Mouse (Mus musculus): ENCODE results near the gene Prss36. TPM values are rescaled to one million over a fixed set of nuclear protein-coding genes. Genes with fewer than 3 reads are reported as not detected.

Prss36 gene
- polyA plus RNA-seq, 1 experiment = 15.8 TPM

- peaks cover 14% of the 10 kb centered on the region for H3K36me3 ChIP-seq (ENCODE audit: control insufficient read depth, insufficient read depth, low read length)
- no peak for TF ChIP-seq CTCF (IDR thresholded peaks at IDR 0.05; ENCODE audit: borderline replicate concordance, control insufficient read depth, extremely low read depth, insufficient read depth, low read length, poor library complexity)
- TF ChIP-seq POLR2A (IDR thresholded peaks at IDR 0.05; ENCODE audit: control insufficient read depth, extremely low read depth, insufficient read depth, low read length, poor library complexity) = no peak
- no peak within 1 kb of the TSS for H3K27ac ChIP-seq (ENCODE audit: control insufficient read depth, insufficient read depth, low read length)
- no peaks in the 10 kb centered on the region for H3K27me3 ChIP-seq (ENCODE audit: control insufficient read depth, insufficient read depth, low read length)
- H3K4me1 ChIP-seq (replicated peaks; ENCODE audit: control insufficient read depth, insufficient read depth, low read length) = peaks cover 7% of the 10 kb centered on the region; the same call in 1 of the 2 replicates
- DNase-seq = no peak
- no peak within 1 kb of the TSS for H3K4me3 ChIP-seq (ENCODE audit: control insufficient read depth, insufficient read depth, low read length)
- WGBS = 83% methylated on average over 6 of the region's 6 CpGs
Observed at GRCm38 (mm10) chr7:127929923-127930322, 16.6 kb downstream of the Prss36 start, which contains the start of gene Prss8. Prss8 (minus strand) TSS chr7:127930104.

- Histone ChIP-seq H3K27me3 (ENCODE audit: control insufficient read depth, insufficient read depth, low read length) (no peaks in the 10 kb centered on the region), H3K4me1 (replicated peaks; ENCODE audit: control insufficient read depth, insufficient read depth, low read length) (peaks cover 4% of the 10 kb centered on the region; the same call in 1 of the 2 replicates), H3K27ac (ENCODE audit: control insufficient read depth, insufficient read depth, low read length) (no peak overlapping the region), H3K4me3 (ENCODE audit: control insufficient read depth, insufficient read depth, low read length) (no peak overlapping the region), H3K36me3 (ENCODE audit: control insufficient read depth, insufficient read depth, low read length) (peaks cover 18% of the 10 kb centered on the region)
- no peak for TF ChIP-seq POLR2A (IDR thresholded peaks at IDR 0.05; ENCODE audit: control insufficient read depth, extremely low read depth, insufficient read depth, low read length, poor library complexity)
- no peak for DNase-seq
- 89% methylated on average over 5 of the region's 5 CpGs for WGBS
Observed at GRCm38 (mm10) chr7:127928596-127928995, 17.9 kb downstream of the Prss36 start.

- peaks cover 4% of the 10 kb centered on the region; the same call in 1 of the 2 replicates for H3K4me1 ChIP-seq (replicated peaks; ENCODE audit: control insufficient read depth, insufficient read depth, low read length)
- DNase-seq = no peak
- TF ChIP-seq CTCF (IDR thresholded peaks at IDR 0.05; ENCODE audit: borderline replicate concordance, control insufficient read depth, extremely low read depth, insufficient read depth, low read length, poor library complexity) = no peak
- no peak for TF ChIP-seq POLR2A (IDR thresholded peaks at IDR 0.05; ENCODE audit: control insufficient read depth, extremely low read depth, insufficient read depth, low read length, poor library complexity)
- no peak overlapping the region for H3K4me3 ChIP-seq (ENCODE audit: control insufficient read depth, insufficient read depth, low read length)
- H3K36me3 ChIP-seq (ENCODE audit: control insufficient read depth, insufficient read depth, low read length) = peaks cover 18% of the 10 kb centered on the region
- H3K27ac ChIP-seq (ENCODE audit: control insufficient read depth, insufficient read depth, low read length) = no peak overlapping the region
- WGBS = 95% methylated on average over 11 of the region's 11 CpGs
- H3K27me3 ChIP-seq (ENCODE audit: control insufficient read depth, insufficient read depth, low read length) = no peaks in the 10 kb centered on the region
Observed at GRCm38 (mm10) chr7:127927726-127928125, 18.8 kb downstream of the Prss36 start.

GRCm38 (mm10) chr7:127926846-127927245 is 19.7 kb downstream of the Prss36 start:
- TF ChIP-seq CTCF (IDR thresholded peaks at IDR 0.05; ENCODE audit: borderline replicate concordance, control insufficient read depth, extremely low read depth, insufficient read depth, low read length, poor library complexity) = no peak
- no peak overlapping the region for H3K4me3 ChIP-seq (ENCODE audit: control insufficient read depth, insufficient read depth, low read length)
- peaks cover 18% of the 10 kb centered on the region for H3K36me3 ChIP-seq (ENCODE audit: control insufficient read depth, insufficient read depth, low read length)
- H3K27me3 ChIP-seq (ENCODE audit: control insufficient read depth, insufficient read depth, low read length) = no peaks in the 10 kb centered on the region
- WGBS = 97% methylated on average over 11 of the region's 11 CpGs
- no peak for DNase-seq
- no peak overlapping the region for H3K27ac ChIP-seq (ENCODE audit: control insufficient read depth, insufficient read depth, low read length)
- H3K4me1 ChIP-seq (replicated peaks; ENCODE audit: control insufficient read depth, insufficient read depth, low read length) = peaks cover 7% of the 10 kb centered on the region; the same call in 1 of the 2 replicates

- 97% methylated on average over 8 of the region's 8 CpGs for WGBS
- H3K27me3 ChIP-seq (ENCODE audit: control insufficient read depth, insufficient read depth, low read length) = no peaks in the 10 kb centered on the region
- H3K4me1 ChIP-seq (replicated peaks; ENCODE audit: control insufficient read depth, insufficient read depth, low read length) = 0 out of 2 replicates have a peak, but pooled peaks cover 3% of the 10 kb centered on the region
- H3K36me3 ChIP-seq (ENCODE audit: control insufficient read depth, insufficient read depth, low read length) = peaks cover 18% of the 10 kb centered on the region
- no peak overlapping the region for H3K4me3 ChIP-seq (ENCODE audit: control insufficient read depth, insufficient read depth, low read length)
- TF ChIP-seq CTCF (IDR thresholded peaks at IDR 0.05; ENCODE audit: borderline replicate concordance, control insufficient read depth, extremely low read depth, insufficient read depth, low read length, poor library complexity) (no peak), POLR2A (IDR thresholded peaks at IDR 0.05; ENCODE audit: control insufficient read depth, extremely low read depth, insufficient read depth, low read length, poor library complexity) (no peak)
- no peak overlapping the region for H3K27ac ChIP-seq (ENCODE audit: control insufficient read depth, insufficient read depth, low read length)
- no peak for DNase-seq
Observed at GRCm38 (mm10) chr7:127926066-127926465, 20.5 kb downstream of the Prss36 start.

- Histone ChIP-seq H3K27me3 (ENCODE audit: control insufficient read depth, insufficient read depth, low read length) (no peaks in the 10 kb centered on the region), H3K4me1 (replicated peaks; ENCODE audit: control insufficient read depth, insufficient read depth, low read length) (0 out of 2 replicates have a peak, but pooled peaks cover 3% of the 10 kb centered on the region), H3K36me3 (ENCODE audit: control insufficient read depth, insufficient read depth, low read length) (peaks cover 18% of the 10 kb centered on the region), H3K27ac (ENCODE audit: control insufficient read depth, insufficient read depth, low read length) (no peak overlapping the region), H3K4me3 (ENCODE audit: control insufficient read depth, insufficient read depth, low read length) (no peak overlapping the region)
- WGBS = 98% methylated on average over 5 of the region's 5 CpGs
- TF ChIP-seq CTCF (IDR thresholded peaks at IDR 0.05; ENCODE audit: borderline replicate concordance, control insufficient read depth, extremely low read depth, insufficient read depth, low read length, poor library complexity) = no peak
- TF ChIP-seq POLR2A (IDR thresholded peaks at IDR 0.05; ENCODE audit: control insufficient read depth, extremely low read depth, insufficient read depth, low read length, poor library complexity) = no peak
- DNase-seq = no peak
Observed at GRCm38 (mm10) chr7:127925252-127925651, 21.3 kb downstream of the Prss36 start.

GRCm38 (mm10) chr7:127923714-127924113 is 22.8 kb downstream of the Prss36 start:
- H3K36me3 ChIP-seq (ENCODE audit: control insufficient read depth, insufficient read depth, low read length) = peaks cover 18% of the 10 kb centered on the region
- H3K4me1 ChIP-seq (replicated peaks; ENCODE audit: control insufficient read depth, insufficient read depth, low read length) = 0 out of 2 replicates have a peak, but pooled peaks cover 3% of the 10 kb centered on the region
- no peak for TF ChIP-seq POLR2A (IDR thresholded peaks at IDR 0.05; ENCODE audit: control insufficient read depth, extremely low read depth, insufficient read depth, low read length, poor library complexity)
- no peak for TF ChIP-seq CTCF (IDR thresholded peaks at IDR 0.05; ENCODE audit: borderline replicate concordance, control insufficient read depth, extremely low read depth, insufficient read depth, low read length, poor library complexity)
- WGBS = 98% methylated on average over 5 of the region's 5 CpGs
- H3K4me3 ChIP-seq (ENCODE audit: control insufficient read depth, insufficient read depth, low read length) = no peak overlapping the region
- H3K27me3 ChIP-seq (ENCODE audit: control insufficient read depth, insufficient read depth, low read length) = no peaks in the 10 kb centered on the region
- no peak for DNase-seq
- no peak overlapping the region for H3K27ac ChIP-seq (ENCODE audit: control insufficient read depth, insufficient read depth, low read length)
